Mouse (Mus musculus): ENCODE data around the gene Suds3. TPM values are rescaled to one million over a fixed set of nuclear protein-coding genes. Genes with fewer than 3 reads are reported as not detected.

Gene Suds3
- polyA plus RNA-seq, 1 experiment from 2014 or later = 36.8 TPM

DNA sequence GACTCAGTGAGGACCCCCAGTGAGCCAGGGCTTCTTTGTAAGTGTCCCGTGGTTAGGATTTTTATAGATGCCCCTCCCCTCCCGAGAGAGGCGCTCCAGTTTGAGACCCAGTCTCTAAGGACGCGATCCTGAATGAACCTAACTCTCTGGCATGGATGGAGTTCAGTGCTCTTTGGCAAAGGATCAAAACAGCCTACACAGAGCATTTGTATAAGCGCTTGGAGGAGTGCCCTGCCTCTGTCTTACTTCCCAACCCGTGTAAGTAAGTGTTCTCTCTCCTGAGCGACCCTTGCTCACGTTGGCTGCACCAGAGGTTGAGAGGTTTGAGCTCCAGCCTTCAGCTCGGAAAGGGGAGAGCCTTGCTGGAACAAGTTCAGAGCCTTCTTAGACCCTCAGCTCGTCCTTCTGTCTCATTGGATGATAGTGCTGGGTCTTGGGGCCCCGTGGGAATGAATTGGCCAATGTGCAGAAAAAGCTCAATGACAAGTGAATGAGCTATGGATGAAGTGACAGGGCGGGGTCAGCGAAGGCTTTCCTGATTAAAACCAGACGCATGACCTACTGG, 37.7 kb upstream of the Suds3 start:
- H3K4me3 ChIP-seq (ENCODE audit: low read depth, low read length) = no peak overlapping the region
- H3K4me2 ChIP-seq = no peak overlapping the region
- ATAC-seq (replicated peaks; ENCODE audit: insufficient number of reproducible peaks, low FRiP score, low TSS enrichment) = no peak
- no peak overlapping the region for H3K27ac ChIP-seq (ENCODE audit: low read depth, low read length)
- peaks cover 2% of the 10 kb centered on the region; the same call in 1 of the 2 replicates for H3K36me3 ChIP-seq (ENCODE audit: control insufficient read depth, insufficient read depth, low read length)
- no peaks in the 10 kb centered on the region for H3K27me3 ChIP-seq (ENCODE audit: control insufficient read depth, insufficient read depth, low read length)
- WGBS (ENCODE audit: insufficient replicate concordance) = 77% methylated on average over 15 of the region's 15 CpGs
- H3K9ac ChIP-seq (ENCODE audit: low read depth, low read length) = no peak overlapping the region
- 0 out of 2 replicates have a peak, but pooled peaks cover 3% of the 10 kb centered on the region for H3K9me3 ChIP-seq (replicated peaks; ENCODE audit: control insufficient read depth, low read length)
- no peaks in the 10 kb centered on the region for H3K4me1 ChIP-seq (ENCODE audit: control insufficient read depth, insufficient read depth, low read length)

DNA sequence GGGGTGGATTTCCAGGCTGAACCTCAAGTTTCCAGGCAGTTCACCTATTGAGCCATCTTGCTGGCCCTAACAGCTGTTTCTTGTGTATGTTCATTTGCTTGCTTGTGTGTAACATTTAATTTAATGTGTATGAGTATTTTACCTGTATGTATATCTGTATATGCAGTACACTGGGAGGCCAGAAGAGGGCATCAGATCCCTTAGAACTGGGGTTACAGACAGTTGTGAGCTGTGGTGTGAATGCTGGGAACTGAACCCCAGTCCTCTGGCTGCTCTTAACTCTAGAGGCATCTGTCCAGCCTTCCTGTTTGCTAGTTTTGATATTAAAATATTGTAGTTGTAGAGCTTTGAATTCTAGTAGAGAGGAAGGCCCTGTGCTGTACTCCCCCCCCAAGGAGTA, 37.0 kb upstream of the Suds3 start:
- peaks cover 2% of the 10 kb centered on the region; the same call in 1 of the 2 replicates for H3K36me3 ChIP-seq (ENCODE audit: control insufficient read depth, insufficient read depth, low read length)
- no peaks in the 10 kb centered on the region for H3K4me1 ChIP-seq (ENCODE audit: control insufficient read depth, insufficient read depth, low read length)
- 0 out of 2 replicates have a peak, but pooled peaks cover 3% of the 10 kb centered on the region for H3K9me3 ChIP-seq (replicated peaks; ENCODE audit: control insufficient read depth, low read length)
- H3K4me3 ChIP-seq (ENCODE audit: low read depth, low read length) = no peak overlapping the region
- H3K27ac ChIP-seq (ENCODE audit: low read depth, low read length) = no peak overlapping the region
- no peak overlapping the region for H3K9ac ChIP-seq (ENCODE audit: low read depth, low read length)
- no peaks in the 10 kb centered on the region for H3K27me3 ChIP-seq (ENCODE audit: control insufficient read depth, insufficient read depth, low read length)
- H3K4me2 ChIP-seq = no peak overlapping the region
- no peak for ATAC-seq (replicated peaks; ENCODE audit: insufficient number of reproducible peaks, low FRiP score, low TSS enrichment)

DNA sequence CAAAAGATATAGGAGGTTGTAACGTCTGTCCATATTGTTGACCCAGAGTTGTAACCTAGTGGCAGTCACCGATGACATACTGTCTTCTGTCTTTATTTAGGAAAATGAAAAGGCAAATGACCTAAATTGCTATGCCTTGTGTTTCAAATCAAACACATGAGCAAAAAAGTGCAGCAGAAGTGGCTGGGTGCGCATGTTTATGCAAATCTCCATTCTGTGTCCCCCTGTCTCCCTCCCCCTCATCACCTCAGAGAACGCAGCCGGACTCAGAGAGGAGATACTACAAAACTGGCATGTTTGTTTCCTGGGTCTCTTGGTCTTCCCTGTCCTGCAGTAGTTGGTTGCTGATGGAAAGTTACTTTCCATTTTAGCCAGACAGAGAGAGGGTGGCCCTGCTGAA, 34.2 kb upstream of the Suds3 start:
- ATAC-seq (replicated peaks; ENCODE audit: insufficient number of reproducible peaks, low FRiP score, low TSS enrichment) = no peak
- 79% methylated on average over 5 of the region's 5 CpGs for WGBS (ENCODE audit: insufficient replicate concordance)

DNA sequence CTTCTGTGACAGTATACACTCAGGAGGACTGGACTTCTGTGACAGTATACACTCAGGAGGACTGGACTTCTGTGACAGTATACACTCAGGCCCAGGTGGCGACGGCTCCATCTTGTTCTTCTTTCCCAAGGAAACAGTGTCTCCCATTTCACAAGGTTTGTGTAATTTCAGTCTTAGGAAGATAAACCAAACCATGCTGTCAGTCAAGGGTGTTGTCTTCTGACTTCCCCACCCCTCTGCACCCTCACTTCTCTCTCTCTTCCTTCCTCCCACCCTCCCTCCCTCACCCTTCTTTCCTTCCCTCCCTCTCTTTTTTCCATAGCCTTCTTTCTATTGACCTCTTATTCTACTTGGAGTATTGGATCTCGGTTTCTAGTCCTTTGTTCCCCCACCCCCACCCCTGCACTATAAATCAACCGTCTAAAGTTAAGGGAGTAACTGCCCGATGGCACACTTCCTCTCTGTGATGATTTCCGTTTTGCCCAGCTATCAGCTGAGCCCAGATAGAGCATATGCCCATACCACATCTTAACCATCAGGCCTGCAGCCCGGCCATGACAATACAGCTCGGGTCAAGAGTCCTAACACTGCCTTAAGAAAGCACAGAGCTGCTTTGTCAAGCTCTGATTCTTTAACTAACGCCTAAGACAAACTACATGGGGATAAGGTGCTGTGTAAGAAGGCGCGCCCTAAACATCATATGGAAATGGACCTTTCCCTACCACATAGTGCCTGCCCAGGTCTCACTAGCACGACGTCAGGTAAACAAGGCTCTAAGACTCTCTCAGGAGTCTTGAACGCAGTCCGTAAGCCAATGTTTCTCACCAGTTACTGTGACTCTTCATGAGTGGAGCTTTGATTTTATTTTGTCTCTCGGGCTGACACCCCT, 33.4 kb upstream of the Suds3 start:
- Histone ChIP-seq H3K4me3 (ENCODE audit: low read depth, low read length) (no peak overlapping the region), H3K4me2 (no peak overlapping the region), H3K27me3 (ENCODE audit: control insufficient read depth, insufficient read depth, low read length) (no peaks in the 10 kb centered on the region), H3K4me1 (ENCODE audit: control insufficient read depth, insufficient read depth, low read length) (no peaks in the 10 kb centered on the region), H3K9me3 (replicated peaks; ENCODE audit: control insufficient read depth, low read length) (0 out of 2 replicates have a peak, but pooled peaks cover 3% of the 10 kb centered on the region), H3K36me3 (ENCODE audit: control insufficient read depth, insufficient read depth, low read length) (peaks cover 2% of the 10 kb centered on the region; the same call in 1 of the 2 replicates), H3K27ac (ENCODE audit: low read depth, low read length) (no peak overlapping the region), H3K9ac (ENCODE audit: low read depth, low read length) (no peak overlapping the region)
- no peak for ATAC-seq (replicated peaks; ENCODE audit: insufficient number of reproducible peaks, low FRiP score, low TSS enrichment)
- 67% methylated on average over 16 of the region's 16 CpGs for WGBS (ENCODE audit: insufficient replicate concordance)

More for the DNA sequence above, 34.2 kb upstream of the Suds3 start:
- Histone ChIP-seq H3K36me3 (ENCODE audit: control insufficient read depth, insufficient read depth, low read length) (peaks cover 2% of the 10 kb centered on the region; the same call in 1 of the 2 replicates), H3K4me3 (ENCODE audit: low read depth, low read length) (no peak overlapping the region), H3K9me3 (replicated peaks; ENCODE audit: control insufficient read depth, low read length) (0 out of 2 replicates have a peak, but pooled peaks cover 3% of the 10 kb centered on the region), H3K27me3 (ENCODE audit: control insufficient read depth, insufficient read depth, low read length) (no peaks in the 10 kb centered on the region), H3K4me1 (ENCODE audit: control insufficient read depth, insufficient read depth, low read length) (no peaks in the 10 kb centered on the region), H3K27ac (ENCODE audit: low read depth, low read length) (no peak overlapping the region), H3K4me2 (no peak overlapping the region), H3K9ac (ENCODE audit: low read depth, low read length) (no peak overlapping the region)

DNA sequence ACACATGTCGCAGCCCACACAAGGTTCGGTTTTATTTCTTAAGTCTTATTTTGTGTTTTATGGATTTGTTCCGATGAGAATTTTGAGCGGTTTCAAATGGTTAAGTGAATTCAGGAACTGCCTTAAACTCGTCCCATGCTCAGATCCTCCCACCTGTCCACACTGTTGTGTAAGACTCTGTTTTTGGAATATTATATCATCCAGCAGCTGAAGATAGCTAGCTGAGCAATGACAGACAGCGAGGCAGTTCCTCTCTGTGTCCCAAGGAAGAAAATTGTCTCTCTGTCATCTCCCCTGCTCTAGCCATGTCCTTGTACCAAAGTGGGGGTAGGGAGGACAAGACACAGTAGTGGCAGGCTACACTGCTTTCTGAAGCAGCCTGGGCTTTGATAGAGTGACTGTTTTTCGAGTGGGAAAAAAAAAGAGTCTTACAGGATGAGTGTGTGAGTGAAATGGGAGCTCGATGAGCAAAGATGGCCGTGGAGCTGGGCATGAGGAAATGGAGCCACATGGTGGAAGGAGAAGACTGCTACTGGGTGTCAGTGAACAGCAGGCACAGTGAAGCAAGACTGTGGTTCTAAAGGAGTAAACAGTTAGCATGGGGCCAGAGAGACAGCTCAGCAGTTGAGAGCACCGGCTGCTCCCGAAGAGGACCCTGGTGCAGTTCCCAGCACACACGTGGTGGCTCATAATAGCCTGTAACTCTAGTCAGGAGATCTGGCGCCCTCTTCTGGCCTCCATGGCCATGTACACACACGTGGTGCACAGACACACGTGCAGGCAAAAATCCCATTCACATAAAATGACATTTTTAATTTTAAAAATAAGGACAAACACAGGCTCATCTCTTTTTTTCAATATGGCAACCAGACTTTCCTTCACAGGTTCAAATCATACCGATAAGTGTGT, 31.5 kb upstream of the Suds3 start:
- Histone ChIP-seq H3K27me3 (ENCODE audit: control insufficient read depth, insufficient read depth, low read length) (no peaks in the 10 kb centered on the region), H3K4me2 (no peak overlapping the region), H3K36me3 (ENCODE audit: control insufficient read depth, insufficient read depth, low read length) (no peaks in the 10 kb centered on the region), H3K4me1 (ENCODE audit: control insufficient read depth, insufficient read depth, low read length) (no peaks in the 10 kb centered on the region), H3K9ac (ENCODE audit: low read depth, low read length) (no peak overlapping the region), H3K9me3 (replicated peaks; ENCODE audit: control insufficient read depth, low read length) (no peaks in the 10 kb centered on the region), H3K4me3 (ENCODE audit: low read depth, low read length) (no peak overlapping the region), H3K27ac (ENCODE audit: low read depth, low read length) (no peak overlapping the region)
- WGBS (ENCODE audit: insufficient replicate concordance) = 88% methylated on average over 16 of the region's 16 CpGs
- ATAC-seq (replicated peaks; ENCODE audit: insufficient number of reproducible peaks, low FRiP score, low TSS enrichment) = no peak

DNA sequence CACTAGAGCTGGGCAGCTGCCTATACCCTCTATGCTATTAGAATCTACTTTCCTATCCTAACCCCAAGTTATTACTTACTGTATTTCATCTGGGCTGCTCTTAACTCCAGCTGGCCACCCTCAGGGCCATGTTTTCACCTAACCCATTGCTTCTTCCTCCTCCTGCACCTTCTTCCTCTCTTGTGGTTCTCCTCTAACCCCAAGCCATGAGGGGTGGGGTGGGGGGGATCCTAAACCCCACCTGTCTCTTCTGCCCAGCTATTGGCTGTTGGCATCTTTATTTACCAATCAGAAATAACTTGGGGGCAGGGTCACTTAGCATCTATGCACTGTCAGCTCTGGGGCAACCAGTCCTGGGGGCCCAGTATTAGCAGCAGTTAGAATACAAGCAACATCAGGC, 30.3 kb upstream of the Suds3 start:
- Histone ChIP-seq H3K4me2 (no peak overlapping the region), H3K9ac (ENCODE audit: low read depth, low read length) (no peak overlapping the region), H3K9me3 (replicated peaks; ENCODE audit: control insufficient read depth, low read length) (no peaks in the 10 kb centered on the region), H3K36me3 (ENCODE audit: control insufficient read depth, insufficient read depth, low read length) (no peaks in the 10 kb centered on the region), H3K4me3 (ENCODE audit: low read depth, low read length) (no peak overlapping the region), H3K27ac (ENCODE audit: low read depth, low read length) (no peak overlapping the region), H3K4me1 (ENCODE audit: control insufficient read depth, insufficient read depth, low read length) (no peaks in the 10 kb centered on the region), H3K27me3 (ENCODE audit: control insufficient read depth, insufficient read depth, low read length) (no peaks in the 10 kb centered on the region)
- no peak for ATAC-seq (replicated peaks; ENCODE audit: insufficient number of reproducible peaks, low FRiP score, low TSS enrichment)

DNA sequence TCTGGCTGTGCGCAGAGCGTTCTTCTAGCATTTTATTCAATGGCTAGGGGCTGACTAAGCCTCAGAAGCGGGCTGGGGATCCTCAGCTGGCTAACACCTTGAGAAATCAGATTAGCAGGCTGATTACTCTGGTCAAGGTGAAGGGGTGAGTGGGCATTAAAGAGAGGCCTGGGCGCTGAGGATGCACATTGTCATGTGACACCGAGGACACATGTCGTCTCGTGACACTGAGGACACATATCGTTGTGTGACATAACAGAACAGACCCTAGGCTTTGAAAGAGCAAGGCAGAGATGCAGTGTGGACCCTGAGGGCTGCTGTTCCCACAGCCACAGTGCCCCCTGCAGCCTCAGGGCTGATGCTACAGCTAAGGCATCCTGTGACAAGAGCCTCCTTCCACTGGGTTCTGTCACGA, 27.8 kb upstream of the Suds3 start:
- no peaks in the 10 kb centered on the region for H3K9me3 ChIP-seq (replicated peaks; ENCODE audit: control insufficient read depth, low read length)
- H3K4me2 ChIP-seq = no peak overlapping the region
- H3K9ac ChIP-seq (ENCODE audit: low read depth, low read length) = no peak overlapping the region
- H3K36me3 ChIP-seq (ENCODE audit: control insufficient read depth, insufficient read depth, low read length) = no peaks in the 10 kb centered on the region
- no peak for ATAC-seq (replicated peaks; ENCODE audit: insufficient number of reproducible peaks, low FRiP score, low TSS enrichment)
- H3K27ac ChIP-seq (ENCODE audit: low read depth, low read length) = no peak overlapping the region
- no peaks in the 10 kb centered on the region for H3K27me3 ChIP-seq (ENCODE audit: control insufficient read depth, insufficient read depth, low read length)
- peaks cover 8% of the 10 kb centered on the region for H3K4me1 ChIP-seq (ENCODE audit: control insufficient read depth, insufficient read depth, low read length)
- no peak overlapping the region for H3K4me3 ChIP-seq (ENCODE audit: low read depth, low read length)
- 47% methylated on average over 9 of the region's 9 CpGs for WGBS (ENCODE audit: insufficient replicate concordance)

DNA sequence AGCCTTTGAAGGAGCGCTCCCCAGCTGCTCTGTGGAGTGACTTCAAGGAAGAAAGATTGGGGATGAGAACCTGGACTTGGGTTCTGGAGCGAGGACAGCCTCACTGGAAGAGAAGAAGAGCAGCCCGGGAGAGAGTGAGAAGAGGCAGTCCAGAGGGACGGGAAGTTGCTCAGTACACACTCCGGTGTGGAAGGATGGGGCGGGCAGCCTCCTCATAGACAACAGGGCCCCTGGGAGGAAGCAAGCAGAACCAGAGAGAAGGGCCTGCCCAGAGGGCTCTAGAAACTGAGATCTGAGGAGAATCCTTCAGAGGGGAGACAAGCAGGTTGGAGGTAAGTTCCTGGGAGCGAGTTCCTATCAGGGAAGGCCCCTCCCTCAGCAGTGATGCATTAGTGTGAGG, 24.5 kb upstream of the Suds3 start:
- Histone ChIP-seq H3K4me2 (no peak overlapping the region), H3K4me3 (ENCODE audit: low read depth, low read length) (no peak overlapping the region), H3K27me3 (ENCODE audit: control insufficient read depth, insufficient read depth, low read length) (no peaks in the 10 kb centered on the region), H3K9ac (ENCODE audit: low read depth, low read length) (no peak overlapping the region), H3K4me1 (ENCODE audit: control insufficient read depth, insufficient read depth, low read length) (peaks cover 30% of the 10 kb centered on the region), H3K36me3 (ENCODE audit: control insufficient read depth, insufficient read depth, low read length) (no peaks in the 10 kb centered on the region), H3K9me3 (replicated peaks; ENCODE audit: control insufficient read depth, low read length) (no peaks in the 10 kb centered on the region), H3K27ac (ENCODE audit: low read depth, low read length) (no peak overlapping the region)
- ATAC-seq (replicated peaks; ENCODE audit: insufficient number of reproducible peaks, low FRiP score, low TSS enrichment) = no peak
- 62% methylated on average over 7 of the region's 7 CpGs for WGBS (ENCODE audit: insufficient replicate concordance)
